Mouse (Mus musculus): ENCODE measurements around the gene Olfml2b. TPM values are rescaled to one million over a fixed set of nuclear protein-coding genes. Genes with fewer than 3 reads are reported as not detected.

Olfml2b gene
- polyA plus RNA-seq, 1 experiment from 2014 or later = 6.5 TPM

DNA sequence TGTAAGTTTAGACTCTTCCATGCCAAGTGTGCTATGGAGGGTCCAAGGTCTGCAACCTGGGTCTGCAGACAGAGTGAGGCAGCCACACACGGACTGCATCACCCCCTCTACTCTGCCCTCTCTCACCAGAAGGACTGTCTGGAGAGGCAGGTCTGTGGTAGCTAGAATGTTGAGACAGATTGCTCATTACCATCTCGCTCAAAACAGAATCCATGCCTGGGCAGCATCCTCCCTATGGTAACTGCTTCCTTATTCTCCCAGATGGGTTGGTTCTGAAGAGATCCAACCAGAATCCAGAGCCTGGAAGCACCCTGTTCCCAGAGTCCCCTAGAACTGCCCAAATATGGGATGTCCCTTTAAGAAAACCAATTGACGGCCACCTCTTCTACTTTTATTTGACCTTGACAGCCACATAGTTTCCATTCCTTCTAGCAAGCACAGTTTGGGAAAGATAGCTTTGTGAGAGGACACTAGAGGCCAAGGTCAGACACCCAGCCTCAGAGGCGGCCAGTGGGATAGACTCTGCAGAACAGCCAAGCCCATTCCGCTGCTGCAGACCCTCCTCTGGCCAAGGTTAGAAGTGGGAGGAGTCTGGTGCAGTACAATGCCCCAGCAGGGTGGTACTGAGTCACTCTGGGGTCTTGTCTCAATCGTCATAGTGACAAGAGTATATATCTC, 6.9 kb downstream of the Olfml2b start:
- H3K4me3 ChIP-seq (replicated peaks) = no peak overlapping the region
- no peaks in the 10 kb centered on the region for H3K9me3 ChIP-seq
- no peak for ATAC-seq (ENCODE audit: low FRiP score)
- no peak overlapping the region for H3K27ac ChIP-seq
- H3K27me3 ChIP-seq = no peaks in the 10 kb centered on the region
- no peak overlapping the region for H3K9ac ChIP-seq
- H3K4me1 ChIP-seq = peaks cover 25% of the 10 kb centered on the region
- no peaks in the 10 kb centered on the region for H3K36me3 ChIP-seq (replicated peaks)
- WGBS = 61% methylated on average over 6 of the region's 6 CpGs
- no peak overlapping the region for H3K4me2 ChIP-seq

DNA sequence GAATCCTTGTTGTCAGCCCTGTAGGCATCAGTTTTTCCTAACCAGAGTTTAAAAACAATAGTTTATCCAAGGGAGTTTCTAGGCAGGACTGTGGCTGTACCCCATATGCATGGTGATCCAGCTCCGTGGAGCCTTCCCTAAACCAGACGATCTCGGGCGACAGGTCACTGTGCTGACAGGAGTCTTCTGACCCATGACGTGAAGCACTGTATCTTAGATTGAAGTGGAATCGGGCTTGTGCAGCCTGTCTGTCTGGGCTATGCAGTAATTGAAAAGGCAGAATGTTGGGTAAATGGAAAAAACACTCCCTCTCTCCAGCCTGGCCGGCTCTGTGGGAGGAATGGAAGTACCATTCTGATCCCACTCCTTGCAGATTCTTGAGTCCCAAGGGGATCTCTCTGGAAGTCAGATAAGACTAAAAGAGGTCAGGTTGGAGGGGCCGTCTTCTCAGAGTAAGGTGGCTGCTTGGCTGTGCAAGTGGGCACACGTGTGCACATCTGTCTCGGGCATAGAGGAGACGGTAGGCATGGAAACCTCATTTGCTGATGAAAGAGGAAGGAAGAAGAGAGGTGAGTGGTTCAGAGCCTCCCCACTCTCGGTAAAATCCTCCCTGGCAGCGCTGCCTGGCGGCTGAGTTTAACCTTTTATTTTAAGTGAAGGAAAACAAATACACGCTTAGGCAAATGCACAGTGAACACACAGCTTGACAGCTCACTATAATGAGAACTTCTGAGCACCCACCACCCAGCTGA, 7.8 kb downstream of the Olfml2b start:
- H3K27me3 ChIP-seq = no peaks in the 10 kb centered on the region
- H3K4me1 ChIP-seq = peaks cover 25% of the 10 kb centered on the region
- no peak overlapping the region for H3K4me2 ChIP-seq
- WGBS = 84% methylated on average over 15 of the region's 15 CpGs
- no peak overlapping the region for H3K9ac ChIP-seq
- H3K4me3 ChIP-seq (replicated peaks) = no peak overlapping the region
- no peaks in the 10 kb centered on the region for H3K9me3 ChIP-seq
- H3K27ac ChIP-seq = no peak overlapping the region
- no peaks in the 10 kb centered on the region for H3K36me3 ChIP-seq (replicated peaks)
- no peak for ATAC-seq (ENCODE audit: low FRiP score)

DNA sequence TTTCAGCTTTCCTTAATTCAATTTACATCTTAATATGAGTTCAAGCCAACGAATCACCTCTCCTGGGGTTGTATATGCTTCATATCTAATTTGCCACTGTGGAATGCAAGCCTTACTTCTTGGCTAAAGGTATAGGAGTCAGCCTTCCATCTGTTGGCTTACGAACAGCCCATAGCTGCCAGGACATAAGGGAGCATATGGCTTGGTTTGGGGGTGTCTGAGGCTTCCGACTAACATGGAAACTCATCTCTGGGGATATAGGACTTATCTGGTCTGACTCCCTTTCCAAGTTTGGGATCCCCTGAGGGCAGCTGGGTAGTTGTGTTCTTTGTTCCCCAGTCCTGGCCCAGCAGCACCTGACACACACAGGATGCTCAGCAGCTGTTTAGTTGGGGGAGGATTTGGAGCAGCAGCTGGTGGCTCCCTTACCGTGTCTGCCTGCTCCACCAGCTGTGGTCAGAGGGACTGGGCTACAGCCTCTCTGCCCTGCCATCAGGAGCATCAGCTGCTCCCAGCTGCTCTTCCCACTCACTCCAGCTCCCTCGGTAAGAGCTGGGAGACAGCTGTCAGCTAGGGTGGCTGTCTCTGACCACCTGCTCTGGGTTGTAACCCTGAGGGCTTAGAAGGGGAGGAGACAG, 11.1 kb downstream of the Olfml2b start:
- H3K4me3 ChIP-seq (replicated peaks) = no peak overlapping the region
- H3K4me1 ChIP-seq = peaks cover 36% of the 10 kb centered on the region
- no peaks in the 10 kb centered on the region for H3K36me3 ChIP-seq (replicated peaks)
- peak; percentile 42; the same call in 1 of the 2 replicates for ATAC-seq (ENCODE audit: low FRiP score)
- H3K27me3 ChIP-seq = no peaks in the 10 kb centered on the region
- H3K9me3 ChIP-seq = no peaks in the 10 kb centered on the region
- no peak overlapping the region for H3K27ac ChIP-seq
- H3K9ac ChIP-seq = no peak overlapping the region
- 63% methylated on average over 5 of the region's 5 CpGs for WGBS
- no peak overlapping the region for H3K4me2 ChIP-seq

DNA sequence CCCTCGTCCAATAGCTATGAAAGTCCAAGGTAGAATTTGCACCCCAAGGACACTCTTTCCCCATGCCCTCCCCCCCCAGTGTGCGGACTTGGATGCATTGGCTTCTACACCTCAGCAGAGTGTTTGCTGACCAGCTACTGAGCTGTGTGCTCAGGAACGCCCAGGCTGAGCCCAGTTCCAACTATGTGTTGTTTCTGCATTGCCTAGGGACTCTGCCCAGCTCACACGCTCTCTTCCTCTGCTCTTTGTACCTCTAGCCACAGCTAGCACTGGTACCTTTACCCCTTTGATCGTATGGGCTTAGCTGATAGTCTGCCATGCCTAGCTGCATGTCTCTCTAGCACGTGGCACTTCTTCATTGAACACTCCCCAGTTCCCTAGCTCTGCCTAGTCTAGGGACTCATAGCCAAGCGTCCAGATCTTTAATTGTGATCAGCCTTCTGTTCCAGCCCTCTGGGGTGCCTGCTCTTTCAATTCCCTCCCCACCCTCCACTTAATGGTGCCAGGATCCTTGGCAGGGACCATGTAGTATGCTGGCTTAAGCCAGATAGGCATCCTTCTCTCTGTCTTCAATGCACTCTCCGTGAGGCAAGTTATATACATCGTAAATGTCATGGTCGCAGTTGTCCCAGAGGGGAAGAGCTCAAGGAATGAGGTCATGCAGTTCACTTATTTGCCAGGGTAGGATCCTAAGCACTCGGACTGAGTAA, 12.3 kb downstream of the Olfml2b start:
- H3K36me3 ChIP-seq (replicated peaks) = no peaks in the 10 kb centered on the region
- no peak overlapping the region for H3K9ac ChIP-seq
- H3K4me3 ChIP-seq (replicated peaks) = no peak overlapping the region
- H3K9me3 ChIP-seq = no peaks in the 10 kb centered on the region
- WGBS = 82% methylated on average over 11 of the region's 11 CpGs
- no peak for ATAC-seq (ENCODE audit: low FRiP score)
- H3K27me3 ChIP-seq = no peaks in the 10 kb centered on the region
- H3K27ac ChIP-seq = no peak overlapping the region
- no peak overlapping the region for H3K4me2 ChIP-seq
- peaks cover 36% of the 10 kb centered on the region for H3K4me1 ChIP-seq

DNA sequence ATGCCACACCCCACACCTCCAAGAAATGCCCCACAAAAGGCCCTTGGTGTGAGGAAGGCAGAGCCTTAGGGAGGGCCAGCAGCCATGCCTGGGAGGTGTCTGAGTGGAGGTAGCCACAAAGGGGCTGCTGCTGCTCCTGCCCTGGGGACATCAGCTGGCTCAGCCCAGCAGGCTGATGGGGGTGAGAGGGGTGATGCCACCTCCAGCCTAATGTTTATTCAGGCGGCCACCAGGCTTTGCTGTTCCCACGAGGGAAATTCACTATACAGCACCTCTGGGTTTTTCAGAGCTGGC, 12.8 kb downstream of the Olfml2b start:
- ATAC-seq (ENCODE audit: low FRiP score) = no peak
- WGBS = 52% methylated on average over 2 of the region's 2 CpGs
- Histone ChIP-seq H3K4me1 (peaks cover 31% of the 10 kb centered on the region), H3K36me3 (replicated peaks) (no peaks in the 10 kb centered on the region), H3K4me2 (no peak overlapping the region), H3K27me3 (no peaks in the 10 kb centered on the region), H3K9me3 (no peaks in the 10 kb centered on the region), H3K27ac (no peak overlapping the region), H3K4me3 (replicated peaks) (no peak overlapping the region), H3K9ac (no peak overlapping the region)

DNA sequence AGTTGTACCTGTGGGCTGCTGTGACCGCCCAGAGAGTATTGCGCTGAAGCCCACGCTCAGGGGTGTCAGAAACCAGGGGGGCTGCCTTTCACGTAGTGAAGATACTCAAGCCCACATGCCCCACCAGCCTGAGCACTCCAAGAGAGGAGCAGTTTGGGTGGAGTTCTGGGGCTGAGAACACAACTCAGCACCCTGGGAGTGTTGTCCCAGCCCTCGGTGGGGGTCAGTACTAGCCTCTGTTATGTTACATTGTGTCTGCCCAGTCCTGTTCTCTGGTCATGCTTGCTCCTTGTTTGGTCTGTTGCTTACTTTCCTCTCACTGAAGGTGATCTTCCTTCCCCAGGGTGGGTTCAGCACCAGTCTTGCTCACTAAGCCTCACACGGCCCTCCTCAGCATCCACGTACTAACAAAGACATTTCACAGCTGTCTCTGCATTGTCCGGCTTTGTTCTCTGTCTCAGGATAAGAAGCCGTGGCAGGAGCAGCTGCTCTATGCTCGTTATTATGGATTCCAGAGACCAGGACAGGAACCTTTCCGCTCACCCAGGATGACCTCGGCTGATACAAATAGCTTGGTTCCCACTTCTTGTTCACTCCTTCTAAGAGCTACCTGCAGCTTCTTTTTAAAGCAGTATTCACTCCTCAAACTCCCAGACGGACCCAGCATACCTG, 13.4 kb downstream of the Olfml2b start:
- H3K4me2 ChIP-seq = no peak overlapping the region
- H3K27ac ChIP-seq = peak overlapping the region; percentile 31; the same call in 1 of the 2 replicates
- H3K36me3 ChIP-seq (replicated peaks) = no peaks in the 10 kb centered on the region
- whole genome bisulfite sequencing = 51% methylated on average over 13 of the region's 13 CpGs
- H3K9me3 ChIP-seq = no peaks in the 10 kb centered on the region
- no peak overlapping the region for H3K4me3 ChIP-seq (replicated peaks)
- peaks cover 30% of the 10 kb centered on the region for H3K4me1 ChIP-seq
- ATAC-seq (ENCODE audit: low FRiP score) = 0 out of 2 replicates have a peak, but pooled peaks have one; percentile 30
- no peaks in the 10 kb centered on the region for H3K27me3 ChIP-seq
- H3K9ac ChIP-seq = no peak overlapping the region

DNA sequence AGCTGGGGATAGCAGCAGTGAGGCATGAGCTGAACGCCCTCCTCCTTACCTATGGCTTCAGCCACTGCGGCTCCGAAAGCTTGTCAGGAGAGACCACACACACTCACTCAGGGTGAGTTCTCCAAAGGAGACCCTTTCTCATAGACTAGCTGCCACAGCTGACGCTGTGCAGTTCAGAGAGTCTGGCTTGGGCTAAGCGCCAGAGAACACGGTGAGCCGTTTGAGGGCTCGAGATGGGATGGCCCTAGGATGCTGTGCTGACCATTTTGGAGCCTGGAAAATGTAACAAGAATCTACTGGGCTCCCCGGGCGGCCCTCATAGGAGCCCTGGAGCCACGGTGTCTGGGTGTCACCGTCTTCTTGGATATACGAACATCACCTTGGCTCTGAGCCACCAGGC, 14.9 kb downstream of the Olfml2b start:
- WGBS = 91% methylated on average over 13 of the region's 13 CpGs

DNA sequence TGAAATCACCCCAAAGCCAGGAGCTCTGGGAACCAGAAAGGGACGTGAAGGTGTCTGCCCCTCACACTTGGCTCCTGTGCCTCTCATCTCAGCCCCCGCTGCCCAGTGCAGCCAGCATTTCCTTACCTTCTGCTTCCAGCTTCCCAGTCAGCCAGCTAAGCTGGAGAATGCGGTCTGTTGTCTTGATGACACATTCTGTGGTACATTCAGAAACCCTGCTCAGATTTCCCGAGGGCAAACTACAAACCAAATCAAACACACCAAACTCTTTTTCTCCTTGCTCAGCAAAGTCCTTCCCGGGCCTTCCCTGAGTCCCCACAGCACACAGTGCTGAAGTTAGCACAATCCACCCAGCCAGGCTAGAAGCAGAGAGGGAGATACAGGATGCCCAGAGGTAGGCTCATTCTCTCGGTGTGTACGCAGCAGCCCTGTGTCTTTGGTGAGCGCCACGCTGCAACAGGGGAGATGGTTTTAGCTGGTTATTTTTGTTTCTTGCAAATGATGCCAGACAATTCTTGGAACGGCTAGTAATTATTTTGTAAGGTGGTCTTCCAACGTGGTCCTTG, 20.4 kb downstream of the Olfml2b start:
- Histone ChIP-seq H3K4me1 (no peaks in the 10 kb centered on the region), H3K36me3 (replicated peaks) (0 out of 2 replicates have a peak, but pooled peaks cover 6% of the 10 kb centered on the region), H3K9me3 (no peaks in the 10 kb centered on the region), H3K9ac (no peak overlapping the region), H3K4me3 (replicated peaks) (no peak overlapping the region), H3K27ac (no peak overlapping the region), H3K4me2 (no peak overlapping the region), H3K27me3 (no peaks in the 10 kb centered on the region)
- no peak for ATAC-seq (ENCODE audit: low FRiP score)
- WGBS = 90% methylated on average over 11 of the region's 11 CpGs

More for the DNA sequence above, 14.9 kb downstream of the Olfml2b start:
- Histone ChIP-seq H3K27me3 (no peaks in the 10 kb centered on the region), H3K9ac (no peak overlapping the region), H3K9me3 (no peaks in the 10 kb centered on the region), H3K36me3 (replicated peaks) (no peaks in the 10 kb centered on the region), H3K27ac (no peak overlapping the region), H3K4me1 (peaks cover 30% of the 10 kb centered on the region), H3K4me3 (replicated peaks) (no peak overlapping the region), H3K4me2 (no peak overlapping the region)
- ATAC-seq (ENCODE audit: low FRiP score) = no peak

DNA sequence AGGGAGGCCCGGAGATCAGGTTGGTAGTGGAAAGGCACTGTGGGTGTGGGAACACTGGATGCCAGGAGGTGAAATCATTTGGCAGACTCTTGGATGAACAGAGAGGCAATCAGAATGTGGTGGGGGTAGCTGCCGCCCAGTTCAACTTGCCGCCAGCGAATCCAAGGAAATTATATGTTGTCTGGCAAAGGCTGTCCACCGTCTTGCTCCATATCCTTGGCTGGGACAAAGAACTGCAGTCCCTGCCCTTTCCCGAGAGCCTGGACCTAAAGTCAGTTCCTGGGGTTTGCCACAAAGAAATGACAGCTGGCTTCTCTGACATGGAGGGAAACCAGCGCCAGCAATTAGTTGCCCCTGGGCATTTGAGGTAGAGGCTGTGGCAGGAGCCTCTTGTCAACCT, 20.9 kb downstream of the Olfml2b start:
- WGBS = 90% methylated on average over 7 of the region's 7 CpGs
- Histone ChIP-seq H3K4me3 (replicated peaks) (no peak overlapping the region), H3K36me3 (replicated peaks) (0 out of 2 replicates have a peak, but pooled peaks cover 6% of the 10 kb centered on the region), H3K27ac (no peak overlapping the region), H3K4me2 (no peak overlapping the region), H3K27me3 (no peaks in the 10 kb centered on the region), H3K9me3 (no peaks in the 10 kb centered on the region), H3K9ac (no peak overlapping the region), H3K4me1 (no peaks in the 10 kb centered on the region)
- ATAC-seq (ENCODE audit: low FRiP score) = no peak

DNA sequence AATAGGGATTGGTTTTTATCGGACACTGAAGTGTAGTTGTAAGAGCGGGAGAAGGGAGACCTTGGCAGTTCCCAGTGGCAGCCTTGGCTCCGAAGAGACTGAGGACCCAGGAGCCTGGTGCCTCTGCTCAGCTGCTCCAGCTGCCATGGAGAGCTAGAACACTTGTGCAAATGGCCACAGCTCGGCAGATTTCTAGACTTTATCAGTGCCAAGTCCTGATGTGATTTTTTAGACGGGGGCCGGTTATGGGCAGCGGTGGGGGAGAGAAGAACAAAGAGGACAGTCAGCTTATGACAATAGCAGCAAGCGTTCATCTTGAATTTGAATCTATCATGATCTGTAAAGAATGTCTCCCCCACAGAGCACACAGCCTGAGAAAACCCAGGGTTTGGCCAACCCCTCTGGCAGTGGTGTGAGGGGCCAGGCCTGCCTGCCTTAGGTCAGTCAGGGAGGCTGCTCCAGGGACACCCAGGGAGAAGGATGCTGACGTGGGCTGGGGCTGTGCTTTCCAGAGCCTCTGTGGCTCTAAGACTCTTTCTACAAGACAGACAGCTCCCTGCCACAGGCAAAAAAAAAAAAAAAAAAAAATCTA, 29.9 kb downstream of the Olfml2b start:
- no peak overlapping the region for H3K27ac ChIP-seq
- no peak for ATAC-seq (ENCODE audit: low FRiP score)
- 79% methylated on average over 9 of the region's 9 CpGs for WGBS

DNA sequence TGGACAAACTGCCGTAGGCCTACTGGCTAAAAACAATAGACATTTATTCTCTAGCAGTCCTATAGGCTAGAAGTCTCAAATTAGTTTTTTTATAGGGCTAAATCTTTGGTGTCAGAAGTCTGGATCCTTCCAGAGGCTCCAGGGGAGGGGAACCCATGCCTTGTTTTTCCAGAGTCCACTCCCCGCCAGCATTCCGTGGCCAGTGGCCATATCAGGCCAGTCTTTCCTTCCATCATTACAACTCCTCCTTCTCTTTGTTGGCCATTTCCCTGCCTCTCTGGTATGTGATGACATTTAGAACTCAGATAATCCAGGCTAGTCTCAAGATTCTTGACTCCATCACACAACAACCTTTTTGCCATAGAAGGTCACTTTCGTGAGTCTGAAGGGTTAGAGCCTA, 33.3 kb downstream of the Olfml2b start:
- no peaks in the 10 kb centered on the region for H3K4me1 ChIP-seq
- no peaks in the 10 kb centered on the region for H3K9me3 ChIP-seq
- H3K27ac ChIP-seq = no peak overlapping the region
- peaks cover 11% of the 10 kb centered on the region for H3K36me3 ChIP-seq (replicated peaks)
- H3K4me3 ChIP-seq (replicated peaks) = no peak overlapping the region
- H3K4me2 ChIP-seq = no peak overlapping the region
- ATAC-seq (ENCODE audit: low FRiP score) = no peak
- H3K9ac ChIP-seq = no peak overlapping the region
- no peaks in the 10 kb centered on the region for H3K27me3 ChIP-seq
- 88% methylated on average over 4 of the region's 4 CpGs for WGBS

More for the DNA sequence above, 29.9 kb downstream of the Olfml2b start:
- no peak overlapping the region for H3K9ac ChIP-seq
- no peaks in the 10 kb centered on the region for H3K9me3 ChIP-seq
- H3K4me1 ChIP-seq = no peaks in the 10 kb centered on the region
- no peak overlapping the region for H3K4me2 ChIP-seq
- no peaks in the 10 kb centered on the region for H3K27me3 ChIP-seq
- H3K4me3 ChIP-seq (replicated peaks) = no peak overlapping the region
- H3K36me3 ChIP-seq (replicated peaks) = 0 out of 2 replicates have a peak, but pooled peaks cover 4% of the 10 kb centered on the region

Data from forebrain, embryonic 12.5 days (tissue).